Mouse (Mus musculus) cortical plate, adult 2 months (tissue): ENCODE measurements at regions not wholly inside any gene's neighbourhood (a gene's known extent, or its start where the extent isn't known, plus 50 kb on each side); places are given as distances from the start of the nearest gene placed in this dataset.

ENCODE experiments used
- H3K27ac ChIP-seq: fragments of 200-500 bp; 2 replicates; pipeline ENCODE4 v1.5.1; 2012; ENCODE audit warnings: low read length, control low read depth, inconsistent platforms; ENCODE audit not compliant: insufficient read depth
- H3K4me1 ChIP-seq: fragments of 200-500 bp; 2 replicates; pipeline ENCODE4 v1.6.1; 2011; ENCODE audit warnings: low read length; ENCODE audit not compliant: control insufficient read depth, insufficient read depth
- H3K4me3 ChIP-seq: fragments of 200-500 bp; 2 replicates; pipeline ENCODE4 v1.5.1; 2011; ENCODE audit warnings: mild to moderate bottlenecking, low read length, control low read depth; ENCODE audit not compliant: insufficient read depth
- CTCF ChIP-seq: fragments of 200-500 bp; IDR thresholded peaks from 2 replicates; pipeline ENCODE4 v1.5.1; 2011; ENCODE audit warnings: mild to moderate bottlenecking, control low read depth, low read length; ENCODE audit not compliant: insufficient read depth; ENCODE audit errors: extremely low read depth
- POLR2A ChIP-seq: fragments of 200-500 bp; IDR thresholded peaks from 2 replicates; pipeline ENCODE4 v1.6.1; 2011; ENCODE audit warnings: mild to moderate bottlenecking, low read length, control low read depth; ENCODE audit not compliant: insufficient read depth; ENCODE audit errors: extremely low read depth

GRCm38 (mm10) chr2:131706565-131706964, 144.5 kb upstream of the Adra1d start:
- TF ChIP-seq POLR2A: no peak
- no peak for TF ChIP-seq CTCF
- Histone ChIP-seq H3K4me1 (no peaks in the 10 kb centered on the region; the same call in 1 of the 2 replicates), H3K4me3 (no peak overlapping the region), H3K27ac (no peak overlapping the region)

GRCm38 (mm10) chr2:131704406-131704805, 142.3 kb upstream of the Adra1d start:
- no peak for TF ChIP-seq CTCF
- no peak for TF ChIP-seq POLR2A
- no peak overlapping the region for H3K4me3 ChIP-seq
- H3K27ac ChIP-seq: no peak overlapping the region
- H3K4me1 ChIP-seq: no peaks in the 10 kb centered on the region; the same call in 1 of the 2 replicates

- Histone ChIP-seq H3K27ac (no peak overlapping the region), H3K4me1 (peaks cover 4% of the 10 kb centered on the region), H3K4me3 (no peak overlapping the region)
- no peak for TF ChIP-seq CTCF
- no peak for TF ChIP-seq POLR2A
Observed at GRCm38 (mm10) chr2:131702146-131702545, 140.1 kb upstream of the Adra1d start.

GRCm38 (mm10) chr2:131699798-131700197, 137.7 kb upstream of the Adra1d start:
- Histone ChIP-seq H3K4me1 (peaks cover 5% of the 10 kb centered on the region), H3K4me3 (no peak overlapping the region), H3K27ac (no peak overlapping the region)
- no peak for TF ChIP-seq CTCF
- no peak for TF ChIP-seq POLR2A

- Histone ChIP-seq H3K4me1 (peaks cover 5% of the 10 kb centered on the region), H3K27ac (peak overlapping the region; percentile 45; the same call in 1 of the 2 replicates), H3K4me3 (no peak overlapping the region)
- TF ChIP-seq POLR2A (no peak), CTCF (no peak)
Observed at GRCm38 (mm10) chr2:131698008-131698965, 136.2 kb upstream of the Adra1d start.

GRCm38 (mm10) chr2:131696307-131696706, 134.2 kb upstream of the Adra1d start:
- no peak overlapping the region for H3K4me3 ChIP-seq
- peaks cover 5% of the 10 kb centered on the region for H3K4me1 ChIP-seq
- TF ChIP-seq CTCF (no peak), POLR2A (no peak)
- H3K27ac ChIP-seq: no peak overlapping the region

- TF ChIP-seq POLR2A (no peak), CTCF (no peak)
- peaks cover 2% of the 10 kb centered on the region; the same call in 1 of the 2 replicates for H3K4me1 ChIP-seq
- H3K4me3 ChIP-seq: no peak overlapping the region
- H3K27ac ChIP-seq: no peak overlapping the region
Observed at GRCm38 (mm10) chr2:131689996-131690395, 127.9 kb upstream of the Adra1d start.

- no peak overlapping the region for H3K4me3 ChIP-seq
- no peak overlapping the region for H3K27ac ChIP-seq
- no peak for TF ChIP-seq CTCF
- peaks cover 2% of the 10 kb centered on the region; the same call in 1 of the 2 replicates for H3K4me1 ChIP-seq
Observed at GRCm38 (mm10) chr2:131688282-131688681, 126.2 kb upstream of the Adra1d start.

GRCm38 (mm10) chr2:131687449-131687848, 125.4 kb upstream of the Adra1d start:
- H3K27ac ChIP-seq: 0 out of 2 replicates have a peak overlapping the region, but pooled peaks have one; percentile 84
- TF ChIP-seq CTCF (no peak), POLR2A (no peak)

GRCm38 (mm10) chr2:131686748-131687147, 124.7 kb upstream of the Adra1d start:
- Histone ChIP-seq H3K4me1 (peaks cover 2% of the 10 kb centered on the region; the same call in 1 of the 2 replicates), H3K27ac (peak overlapping the region; percentile 84), H3K4me3 (no peak overlapping the region)
- TF ChIP-seq CTCF: no peak
- no peak for TF ChIP-seq POLR2A

More at GRCm38 (mm10) chr2:131687449-131687848, 125.4 kb upstream of the Adra1d start:
- H3K4me3 ChIP-seq: no peak overlapping the region
- H3K4me1 ChIP-seq: peaks cover 2% of the 10 kb centered on the region; the same call in 1 of the 2 replicates
